Mouse (Mus musculus) adrenal gland, postnatal 25 days (tissue): ENCODE results near the gene Olfr414. TPM values are rescaled to one million over a fixed set of nuclear protein-coding genes. Genes with fewer than 3 reads are reported as not detected.

ENCODE experiments used
- DNase-seq: peaks from one replicate; pipeline ENCODE4 v3.0.0; 2021; ENCODE audit warnings: mixed read lengths
- long read RNA-seq: library from polyadenylated mRNA; stranded (forward); transcript quantifications from one replicate; pipeline ENCODE4 v2.0.0, GENCODE M21; 2021
- total RNA-seq: library from RNA; stranded (reverse); gene quantifications from 2 replicates; pipeline ENCODE4 v1.2.3, GENCODE M21; 2021

The Olfr414 gene
- not detected in 2 replicates for total RNA-seq
- long read RNA-seq: 0 reads

GRCm38 (mm10) chr1:174423764-174424163, at the start of gene Olfr414:
Gene Olfr414, plus strand, starts transcription at chr1:174424064.
- no peak for DNase-seq

DNA sequence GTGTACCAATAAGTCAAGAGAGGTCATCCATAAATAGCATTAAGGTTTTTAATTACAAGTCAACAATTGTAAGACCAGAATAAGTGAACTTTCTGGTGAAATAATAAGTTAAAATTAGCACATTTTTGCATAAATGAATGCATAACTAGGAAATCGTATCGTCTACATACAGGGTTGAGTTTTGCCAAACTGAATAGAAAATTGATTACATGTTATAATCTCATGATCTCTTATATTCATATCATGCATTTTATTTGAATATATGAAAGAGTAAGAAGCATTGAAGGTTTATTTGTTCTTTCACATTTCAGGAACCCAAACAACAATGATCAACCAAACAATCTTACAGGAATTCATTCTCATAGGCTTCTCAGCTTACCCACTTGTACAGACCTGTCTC, 33.1 kb upstream of the Olfr414 start, which contains the start of gene Olfr248:
Gene Olfr248, plus strand, starts transcription at position 301 of the 400 bp plus-strand sequence.
- no peak for DNase-seq

DNA sequence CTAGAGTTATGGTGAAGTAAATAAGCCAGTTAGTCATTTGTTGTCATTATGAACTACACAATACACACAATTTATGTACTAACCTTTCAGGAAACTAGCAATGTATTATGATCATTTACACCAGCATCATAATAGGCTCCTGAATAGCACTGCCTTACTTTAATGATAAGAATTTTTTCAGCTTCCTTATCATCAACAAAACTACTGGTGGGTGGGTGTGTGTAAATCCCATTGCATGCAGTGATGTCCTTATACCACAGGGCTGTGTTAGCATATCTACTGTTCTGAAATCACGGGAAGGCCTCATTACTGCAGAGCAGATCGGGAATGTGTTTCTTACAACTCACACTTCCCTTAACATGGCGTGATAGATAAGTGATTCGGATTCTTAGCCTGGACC, 905 bp upstream of the Olfr414 start:
- no peak for DNase-seq

GRCm38 (mm10) chr1:174426180-174426986, 2.5 kb downstream of the Olfr414 start:
- DNase-seq: no peak

DNA sequence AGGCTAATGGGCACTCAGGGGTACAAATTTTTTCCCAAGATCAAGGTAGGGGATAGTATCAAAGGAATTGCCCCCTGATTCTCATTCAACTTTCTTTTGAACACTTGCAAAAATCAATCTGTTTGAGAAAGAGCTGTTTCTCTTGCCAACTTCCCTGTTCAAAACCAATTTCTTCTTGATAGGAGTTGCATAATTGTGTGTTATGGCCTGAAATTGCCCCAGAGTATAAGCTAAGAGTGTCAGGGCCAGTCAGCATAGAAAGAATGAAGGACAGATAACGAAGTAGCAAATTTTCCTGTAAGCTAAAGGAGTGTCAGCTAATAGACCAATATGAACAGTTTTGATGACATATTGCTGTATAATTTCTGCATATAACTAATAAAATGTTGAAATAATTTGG, 3.5 kb downstream of the Olfr414 start:
- DNase-seq: no peak

GRCm38 (mm10) chr1:174428407-174428806, 4.5 kb downstream of the Olfr414 start:
- no peak for DNase-seq

DNA sequence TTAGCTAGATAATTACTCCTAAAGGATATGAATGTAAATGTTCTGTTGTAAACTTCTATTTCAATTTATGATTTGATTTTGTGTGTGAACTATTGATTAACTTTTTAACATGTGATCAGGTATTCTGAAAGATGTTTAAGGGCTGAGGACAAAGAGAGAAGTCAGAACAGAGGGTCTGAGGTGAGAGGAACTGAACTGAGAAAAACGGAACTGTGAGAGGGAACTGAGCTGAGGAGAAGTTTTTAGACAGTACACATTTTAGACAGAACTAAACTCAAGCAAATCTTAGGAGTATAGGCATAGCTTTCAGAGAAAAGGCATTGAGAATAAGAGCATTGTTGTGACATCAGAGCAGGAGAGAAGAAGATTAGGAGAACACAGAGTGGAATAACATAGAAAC, 10.3 kb downstream of the Olfr414 start:
- DNase-seq: no peak

- no peak for DNase-seq
Observed at GRCm38 (mm10) chr1:174441782-174442181, 17.9 kb downstream of the Olfr414 start, which contains the start of gene Olfr220. Gene Olfr220, plus strand, starts transcription at chr1:174442082.

- no peak for DNase-seq
Observed at GRCm38 (mm10) chr1:174455100-174455499, 31.2 kb downstream of the Olfr414 start.

DNA sequence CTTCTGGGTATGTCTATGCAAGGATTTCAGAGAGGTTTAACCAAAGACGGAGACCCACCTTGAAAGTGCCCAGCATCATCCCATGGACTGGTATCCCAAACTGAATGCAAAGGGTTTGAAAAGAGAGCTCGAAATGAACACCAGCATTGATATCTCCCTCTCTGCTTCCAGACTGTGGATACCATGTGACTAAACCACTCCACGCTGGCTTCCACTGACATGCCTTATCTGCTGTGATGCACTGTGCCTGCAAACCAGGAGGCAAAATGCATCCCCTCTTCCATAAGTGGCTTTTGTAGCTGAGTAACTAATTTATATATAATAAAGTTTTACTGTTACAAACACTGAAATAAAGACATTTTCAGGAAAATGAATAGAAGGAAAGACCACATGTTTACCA, 41.5 kb downstream of the Olfr414 start:
- no peak for DNase-seq

DNA sequence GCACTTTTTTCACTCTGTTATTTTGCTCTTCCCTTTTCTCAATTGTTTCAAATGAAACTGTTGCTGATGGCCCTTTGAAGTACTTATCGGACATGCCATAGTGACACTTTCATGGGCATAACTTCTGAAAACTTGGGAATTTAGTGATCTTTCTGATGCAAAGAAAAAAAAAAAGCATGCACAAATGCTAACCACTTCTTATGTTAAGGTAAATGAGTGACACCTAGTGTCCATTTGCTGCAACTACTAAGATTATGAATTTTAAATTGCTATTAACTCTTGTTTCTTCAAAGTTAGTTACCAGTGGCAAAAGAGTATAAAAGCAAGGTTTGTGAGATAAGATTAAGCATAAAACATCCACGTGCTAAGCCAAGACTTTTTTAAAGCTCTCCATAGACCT, 42.4 kb downstream of the Olfr414 start:
- no peak for DNase-seq

- DNase-seq: peak; percentile 5
Observed at GRCm38 (mm10) chr1:174469736-174470135, 45.9 kb downstream of the Olfr414 start.

DNA sequence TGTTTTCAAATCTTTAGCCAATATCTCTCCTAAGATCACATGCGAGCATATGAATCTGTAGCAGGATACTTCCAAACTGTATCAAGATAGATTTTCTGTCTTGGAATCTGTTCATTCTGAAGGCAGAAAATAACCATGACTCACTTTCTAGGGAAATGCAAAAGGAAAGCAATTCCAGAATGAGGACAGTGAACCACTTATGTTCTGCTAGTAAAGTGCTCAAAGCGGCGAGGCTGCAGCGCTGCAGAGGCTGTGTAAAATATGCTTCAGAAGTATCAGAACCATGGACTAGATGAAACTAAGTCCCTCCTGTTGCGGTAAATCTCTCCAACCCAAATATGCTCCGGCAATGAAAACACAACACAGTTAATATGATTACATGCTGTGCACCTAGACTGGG, 58.7 kb downstream of the Olfr414 start:
- DNase-seq: no peak

Other genes starting within 250 kb of the Olfr414 start
- not detected in 2 replicates for gene Olfr419, start 172.0 kb upstream of the Olfr414 start, total RNA-seq
- gene Mptx1, start 93.5 kb upstream of the Olfr414 start, total RNA-seq: not detected in 2 replicates
- not detected in 2 replicates for gene Olfr417, start 58.9 kb upstream of the Olfr414 start, total RNA-seq
- not detected in 2 replicates for gene Olfr248, start 33.0 kb upstream of the Olfr414 start, total RNA-seq
- gene Olfr220, start 18.0 kb downstream of the Olfr414 start, total RNA-seq: not detected in 2 replicates
- 3.4 and 5.0 TPM in 2 replicates for gene Fmn2, start 77.8 kb downstream of the Olfr414 start, total RNA-seq